Mouse (Mus musculus): ENCODE data around the gene Zbtb9. TPM values are rescaled to one million over a fixed set of nuclear protein-coding genes. Genes with fewer than 3 reads are reported as not detected.

The Zbtb9 gene
- polyA plus RNA-seq, 1 experiment from 2014 or later = 5.0 TPM

GRCm38 (mm10) chr17:26937883-26938695 is 34.9 kb upstream of the Zbtb9 start:
- Histone ChIP-seq H3K27ac (replicated peaks) (peak overlapping the region; percentile 83), H3K4me2 (peak overlapping the region; percentile 97), H3K27me3 (no peaks in the 10 kb centered on the region), H3K36me3 (replicated peaks) (peaks cover 39% of the 10 kb centered on the region), H3K9me3 (replicated peaks) (no peaks in the 10 kb centered on the region), H3K9ac (peak overlapping the region; percentile 75), H3K4me3 (replicated peaks) (peak overlapping the region; percentile 77), H3K4me1 (replicated peaks) (peaks cover 67% of the 10 kb centered on the region)
- 42% methylated on average over 16 of the region's 16 CpGs for WGBS (ENCODE audit: insufficient replicate concordance)
- ATAC-seq (ENCODE audit: insufficient read depth) = no peak

GRCm38 (mm10) chr17:26938731-26939130 is 34.2 kb upstream of the Zbtb9 start:
- under 1% methylated on average over 22 of the region's 22 CpGs for WGBS (ENCODE audit: insufficient replicate concordance)
- H3K9ac ChIP-seq = peak overlapping the region; percentile 75
- peaks cover 39% of the 10 kb centered on the region for H3K36me3 ChIP-seq (replicated peaks)
- H3K9me3 ChIP-seq (replicated peaks) = no peaks in the 10 kb centered on the region
- no peaks in the 10 kb centered on the region for H3K27me3 ChIP-seq
- peak overlapping the region; percentile 97 for H3K4me2 ChIP-seq
- peak overlapping the region; percentile 83 for H3K27ac ChIP-seq (replicated peaks)
- H3K4me3 ChIP-seq (replicated peaks) = peak overlapping the region; percentile 77
- H3K4me1 ChIP-seq (replicated peaks) = peaks cover 61% of the 10 kb centered on the region
- no peak for ATAC-seq (ENCODE audit: insufficient read depth)

- Histone ChIP-seq H3K4me2 (peak within 1 kb of the TSS; percentile 97), H3K27me3 (no peaks in the 10 kb centered on the region), H3K27ac (replicated peaks) (peak within 1 kb of the TSS; percentile 96), H3K9ac (peak within 1 kb of the TSS; percentile 83), H3K36me3 (replicated peaks) (peaks cover 35% of the 10 kb centered on the region), H3K4me3 (replicated peaks) (peak within 1 kb of the TSS; percentile 77), H3K9me3 (replicated peaks) (no peaks in the 10 kb centered on the region), H3K4me1 (replicated peaks) (peaks cover 54% of the 10 kb centered on the region)
- WGBS (ENCODE audit: insufficient replicate concordance) = under 1% methylated on average over 69 of the region's 70 CpGs
- peak; percentile 92 for ATAC-seq (ENCODE audit: insufficient read depth)
Observed at GRCm38 (mm10) chr17:26939178-26939972, 33.6 kb upstream of the Zbtb9 start, which contains the start of gene Cuta. Gene Cuta, minus strand, starts transcription at chr17:26939569.

- Histone ChIP-seq H3K4me2 (peak overlapping the region; percentile 97), H3K36me3 (replicated peaks) (peaks cover 29% of the 10 kb centered on the region), H3K9ac (peak overlapping the region; percentile 83), H3K4me3 (replicated peaks) (peak overlapping the region; percentile 77), H3K27ac (replicated peaks) (peak overlapping the region; percentile 96), H3K27me3 (0 out of 2 replicates have a peak, but pooled peaks cover 2% of the 10 kb centered on the region), H3K4me1 (replicated peaks) (peaks cover 53% of the 10 kb centered on the region), H3K9me3 (replicated peaks) (no peaks in the 10 kb centered on the region)
- ATAC-seq (ENCODE audit: insufficient read depth) = no peak
- WGBS (ENCODE audit: insufficient replicate concordance) = 5% methylated on average over 3 of the region's 3 CpGs
Observed at GRCm38 (mm10) chr17:26939973-26940300, 33.0 kb upstream of the Zbtb9 start.

- no peak for ATAC-seq (ENCODE audit: insufficient read depth)
- WGBS (ENCODE audit: insufficient replicate concordance) = 8% methylated on average over 19 of the region's 24 CpGs
- Histone ChIP-seq H3K27me3 (peaks cover 14% of the 10 kb centered on the region; the same call in 1 of the 2 replicates), H3K36me3 (replicated peaks) (peaks cover 16% of the 10 kb centered on the region), H3K4me1 (replicated peaks) (peaks cover 59% of the 10 kb centered on the region), H3K27ac (replicated peaks) (peak within 1 kb of the TSS; percentile 96), H3K9me3 (replicated peaks) (no peaks in the 10 kb centered on the region), H3K4me2 (peak within 1 kb of the TSS; percentile 97), H3K4me3 (replicated peaks) (peak within 1 kb of the TSS; percentile 77), H3K9ac (peak within 1 kb of the TSS; percentile 83)
Observed at GRCm38 (mm10) chr17:26941031-26941789, 31.8 kb upstream of the Zbtb9 start, which contains the start of gene Syngap1. Gene Syngap1, plus strand, starts transcription at chr17:26941253.

GRCm38 (mm10) chr17:26941841-26942570 is 31.0 kb upstream of the Zbtb9 start:
- peaks cover 9% of the 10 kb centered on the region for H3K36me3 ChIP-seq (replicated peaks)
- H3K4me2 ChIP-seq = peak overlapping the region; percentile 97
- peaks cover 62% of the 10 kb centered on the region for H3K4me1 ChIP-seq (replicated peaks)
- no peak overlapping the region for H3K9ac ChIP-seq
- H3K4me3 ChIP-seq (replicated peaks) = peak overlapping the region; percentile 38; the same call in 1 of the 2 replicates
- H3K9me3 ChIP-seq (replicated peaks) = no peaks in the 10 kb centered on the region
- 19% methylated on average over 4 of the region's 4 CpGs for WGBS (ENCODE audit: insufficient replicate concordance)
- H3K27me3 ChIP-seq = peaks cover 14% of the 10 kb centered on the region; the same call in 1 of the 2 replicates
- H3K27ac ChIP-seq (replicated peaks) = no peak overlapping the region; the same call in 1 of the 2 replicates
- ATAC-seq (ENCODE audit: insufficient read depth) = no peak

- H3K4me1 ChIP-seq (replicated peaks) = peaks cover 64% of the 10 kb centered on the region
- no peak for ATAC-seq (ENCODE audit: insufficient read depth)
- H3K27ac ChIP-seq (replicated peaks) = peak overlapping the region; percentile 10; the same call in 1 of the 2 replicates
- H3K9ac ChIP-seq = peak overlapping the region; percentile 58
- H3K36me3 ChIP-seq (replicated peaks) = no peaks in the 10 kb centered on the region
- no peaks in the 10 kb centered on the region for H3K9me3 ChIP-seq (replicated peaks)
- WGBS (ENCODE audit: insufficient replicate concordance) = 38% methylated on average over 13 of the region's 13 CpGs
- peaks cover 36% of the 10 kb centered on the region for H3K27me3 ChIP-seq
- peak overlapping the region; percentile 51 for H3K4me3 ChIP-seq (replicated peaks)
- peak overlapping the region; percentile 85 for H3K4me2 ChIP-seq
Observed at GRCm38 (mm10) chr17:26945824-26946495, 27.0 kb upstream of the Zbtb9 start.

GRCm38 (mm10) chr17:26946567-26946966 is 26.4 kb upstream of the Zbtb9 start:
- peak overlapping the region; percentile 51 for H3K4me3 ChIP-seq (replicated peaks)
- peak; percentile 56 for ATAC-seq (ENCODE audit: insufficient read depth)
- peaks cover 42% of the 10 kb centered on the region for H3K27me3 ChIP-seq
- peak overlapping the region; percentile 10; the same call in 1 of the 2 replicates for H3K27ac ChIP-seq (replicated peaks)
- H3K9ac ChIP-seq = peak overlapping the region; percentile 58
- no peaks in the 10 kb centered on the region for H3K36me3 ChIP-seq (replicated peaks)
- 4% methylated on average over 37 of the region's 37 CpGs for WGBS (ENCODE audit: insufficient replicate concordance)
- H3K4me2 ChIP-seq = peak overlapping the region; percentile 85
- H3K4me1 ChIP-seq (replicated peaks) = peaks cover 64% of the 10 kb centered on the region
- H3K9me3 ChIP-seq (replicated peaks) = no peaks in the 10 kb centered on the region

GRCm38 (mm10) chr17:26947231-26948100 is 25.5 kb upstream of the Zbtb9 start:
- H3K4me1 ChIP-seq (replicated peaks) = peaks cover 64% of the 10 kb centered on the region
- H3K9me3 ChIP-seq (replicated peaks) = no peaks in the 10 kb centered on the region

More at GRCm38 (mm10) chr17:26947231-26948100, 25.5 kb upstream of the Zbtb9 start:
- peaks cover 51% of the 10 kb centered on the region for H3K27me3 ChIP-seq
- H3K4me2 ChIP-seq = peak overlapping the region; percentile 85
- 73% methylated on average over 12 of the region's 12 CpGs for WGBS (ENCODE audit: insufficient replicate concordance)
- peak overlapping the region; percentile 51 for H3K4me3 ChIP-seq (replicated peaks)
- H3K27ac ChIP-seq (replicated peaks) = no peak overlapping the region
- no peaks in the 10 kb centered on the region for H3K36me3 ChIP-seq (replicated peaks)
- ATAC-seq (ENCODE audit: insufficient read depth) = no peak
- no peak overlapping the region for H3K9ac ChIP-seq

All from liver, embryonic 15.5 days (tissue).